Mouse (Mus musculus): Measurements from ENCODE around the gene Tceanc2.

GRCm38 (mm10) chr4:107125101-107125500, 53.8 kb downstream of the Tceanc2 start:
- no peak for TF ChIP-seq ELF1 (IDR thresholded peaks at IDR 0.05; ENCODE audit: low read depth, low read length)
- TF ChIP-seq SIN3A (IDR thresholded peaks at IDR 0.05; ENCODE audit: low read length): no peak
- TF ChIP-seq HCFC1 (IDR thresholded peaks at IDR 0.05; ENCODE audit: low read depth, low read length): no peak
- peak in 1 of 2 experiments; percentile 27; a peak in 2 of 4 replicates for TF ChIP-seq CTCF (conservative IDR thresholded peaks at IDR 0.05 in 1 of 2, IDR thresholded peaks at IDR 0.05 in 1 of 2; ENCODE audit: low read depth in 2 of 2, low read length in 2 of 2)
- no peak for TF ChIP-seq TBP (conservative IDR thresholded peaks at IDR 0.05; ENCODE audit: low read depth, low read length)
- TF ChIP-seq CHD1 (IDR thresholded peaks at IDR 0.05; ENCODE audit: low read depth, low read length): no peak
- no peak for TF ChIP-seq ZKSCAN1 (IDR thresholded peaks at IDR 0.05; ENCODE audit: borderline replicate concordance, low read depth, low read length)
- no peak for TF ChIP-seq KAT2A (IDR thresholded peaks at IDR 0.05; ENCODE audit: insufficient replicate concordance, low read length)
- no peak for TF ChIP-seq BHLHE40 (IDR thresholded peaks at IDR 0.05; ENCODE audit: low read depth, low read length)
- TF ChIP-seq POLR2A (IDR thresholded peaks at IDR 0.05; ENCODE audit: low read depth, low read length): no peak
- TF ChIP-seq JUN (IDR thresholded peaks at IDR 0.05; ENCODE audit: insufficient read depth, low read depth, low read length): no peak
- no peak for TF ChIP-seq MAZ (IDR thresholded peaks at IDR 0.05; ENCODE audit: low read depth, low read length)
- no peak for TF ChIP-seq ETS1 (conservative IDR thresholded peaks at IDR 0.05; ENCODE audit: low read depth, low read length)

Measured in CH12.LX (cell line).